Mouse (Mus musculus): ENCODE measurements around the gene T2. TPM values are rescaled to one million over a fixed set of nuclear protein-coding genes. Genes with fewer than 3 reads are reported as not detected.
A peak's percentile ranks its signal among the peaks of the same experiment; 100 is the strongest.
"Not testable (repeated sequence)": the region's sequence is repeated elsewhere in the genome, so short reads cannot be mapped to it uniquely, and the experiment has no call there.

The T2 gene
- polyA plus RNA-seq, 1 experiment from 2014 or later, result 0.46 TPM

- not testable (repeated sequence) for H3K4me1 ChIP-seq (ENCODE audit: control insufficient read depth, insufficient read depth, low read length); H3K27ac ChIP-seq (replicated peaks; ENCODE audit: low read depth, low read length); ATAC-seq (ENCODE audit: low read depth); H3K36me3 ChIP-seq (ENCODE audit: control insufficient read depth, insufficient read depth, low read length); H3K4me2 ChIP-seq (ENCODE audit: low read depth, low read length); H3K4me3 ChIP-seq (ENCODE audit: low read depth, low read length); H3K9me3 ChIP-seq (ENCODE audit: control insufficient read depth, low read length); DNase-seq (ENCODE audit: low spot score); H3K9ac ChIP-seq (ENCODE audit: low read depth, low read length)
- WGBS, result no CpG with 5 or more reads among the region's 5 CpGs
- H3K27me3 ChIP-seq (replicated peaks; ENCODE audit: control insufficient read depth, insufficient read depth, low read length), result peaks cover 38% of the 10 kb centered on the region
These were observed 18.6 kb upstream of the T2 start, which contains the start of gene Prr18 for GRCm38 (mm10) chr17:8337159-8337558. Gene Prr18 (plus strand): TSS chr17:8337459.

- peaks cover 6% of the 10 kb centered on the region for H3K4me1 ChIP-seq (ENCODE audit: control insufficient read depth, insufficient read depth, low read length)
- ATAC-seq (ENCODE audit: low read depth), result no peak
- DNase-seq (ENCODE audit: low spot score), result no peak
- 25% methylated on average over 8 of the region's 8 CpGs for WGBS
- H3K9me3 ChIP-seq (ENCODE audit: control insufficient read depth, low read length), result no peaks in the 10 kb centered on the region
- H3K27me3 ChIP-seq (replicated peaks; ENCODE audit: control insufficient read depth, insufficient read depth, low read length), result peaks cover 43% of the 10 kb centered on the region
- H3K27ac ChIP-seq (replicated peaks; ENCODE audit: low read depth, low read length), result no peak overlapping the region
- no peak overlapping the region; the same call in 1 of the 2 replicates for H3K9ac ChIP-seq (ENCODE audit: low read depth, low read length)
- peak overlapping the region; percentile 62 for H3K4me3 ChIP-seq (ENCODE audit: low read depth, low read length)
- H3K36me3 ChIP-seq (ENCODE audit: control insufficient read depth, insufficient read depth, low read length), result no peaks in the 10 kb centered on the region
- peak overlapping the region; percentile 100 for H3K4me2 ChIP-seq (ENCODE audit: low read depth, low read length)
These were observed 16.0 kb upstream of the T2 start for GRCm38 (mm10) chr17:8339666-8340374.

GRCm38 (mm10) chr17:8340407-8341359 is 15.1 kb upstream of the T2 start:
- Histone ChIP-seq H3K4me1 (ENCODE audit: control insufficient read depth, insufficient read depth, low read length) (peaks cover 6% of the 10 kb centered on the region), H3K9ac (ENCODE audit: low read depth, low read length) (peak overlapping the region; percentile 71), H3K4me3 (ENCODE audit: low read depth, low read length) (peak overlapping the region; percentile 62), H3K27ac (replicated peaks; ENCODE audit: low read depth, low read length) (no peak overlapping the region), H3K9me3 (ENCODE audit: control insufficient read depth, low read length) (no peaks in the 10 kb centered on the region), H3K4me2 (ENCODE audit: low read depth, low read length) (peak overlapping the region; percentile 100), H3K36me3 (ENCODE audit: control insufficient read depth, insufficient read depth, low read length) (no peaks in the 10 kb centered on the region), H3K27me3 (replicated peaks; ENCODE audit: control insufficient read depth, insufficient read depth, low read length) (peaks cover 43% of the 10 kb centered on the region)
- WGBS, result 0% methylated on average over 32 of the region's 92 CpGs
- DNase-seq (ENCODE audit: low spot score) (peak; percentile 40), ATAC-seq (ENCODE audit: low read depth) (peak; percentile 62)

- 27% methylated on average over 22 of the region's 46 CpGs for WGBS
- ATAC-seq (ENCODE audit: low read depth) (peak; percentile 22; the same call in 1 of the 2 replicates), DNase-seq (ENCODE audit: low spot score) (no peak)
- Histone ChIP-seq H3K36me3 (ENCODE audit: control insufficient read depth, insufficient read depth, low read length) (no peaks in the 10 kb centered on the region), H3K27me3 (replicated peaks; ENCODE audit: control insufficient read depth, insufficient read depth, low read length) (peaks cover 43% of the 10 kb centered on the region), H3K9ac (ENCODE audit: low read depth, low read length) (peak overlapping the region; percentile 71), H3K4me1 (ENCODE audit: control insufficient read depth, insufficient read depth, low read length) (peaks cover 6% of the 10 kb centered on the region), H3K4me3 (ENCODE audit: low read depth, low read length) (peak overlapping the region; percentile 62), H3K9me3 (ENCODE audit: control insufficient read depth, low read length) (no peaks in the 10 kb centered on the region), H3K4me2 (ENCODE audit: low read depth, low read length) (peak overlapping the region; percentile 100), H3K27ac (replicated peaks; ENCODE audit: low read depth, low read length) (no peak overlapping the region)
These were observed 14.3 kb upstream of the T2 start for GRCm38 (mm10) chr17:8341360-8341963.

- Histone ChIP-seq H3K9me3 (ENCODE audit: control insufficient read depth, low read length) (no peaks in the 10 kb centered on the region), H3K4me2 (ENCODE audit: low read depth, low read length) (no peak overlapping the region), H3K9ac (ENCODE audit: low read depth, low read length) (no peak overlapping the region), H3K27ac (replicated peaks; ENCODE audit: low read depth, low read length) (no peak overlapping the region), H3K4me3 (ENCODE audit: low read depth, low read length) (no peak overlapping the region), H3K27me3 (replicated peaks; ENCODE audit: control insufficient read depth, insufficient read depth, low read length) (peaks cover 43% of the 10 kb centered on the region), H3K4me1 (ENCODE audit: control insufficient read depth, insufficient read depth, low read length) (peaks cover 6% of the 10 kb centered on the region), H3K36me3 (ENCODE audit: control insufficient read depth, insufficient read depth, low read length) (no peaks in the 10 kb centered on the region)
- ATAC-seq (ENCODE audit: low read depth) (no peak), DNase-seq (ENCODE audit: low spot score) (no peak)
- 56% methylated on average over 5 of the region's 5 CpGs for WGBS
These were observed 13.1 kb upstream of the T2 start for GRCm38 (mm10) chr17:8342706-8343105.

- Histone ChIP-seq H3K27me3 (replicated peaks; ENCODE audit: control insufficient read depth, insufficient read depth, low read length) (peaks cover 42% of the 10 kb centered on the region), H3K27ac (replicated peaks; ENCODE audit: low read depth, low read length) (no peak overlapping the region)
- 52% methylated on average over 6 of the region's 6 CpGs for WGBS
These were observed 12.4 kb upstream of the T2 start for GRCm38 (mm10) chr17:8343416-8343815.

GRCm38 (mm10) chr17:8347765-8348285 is 8.0 kb upstream of the T2 start:
- Histone ChIP-seq H3K4me3 (ENCODE audit: low read depth, low read length) (no peak overlapping the region), H3K4me2 (ENCODE audit: low read depth, low read length) (no peak overlapping the region), H3K27ac (replicated peaks; ENCODE audit: low read depth, low read length) (no peak overlapping the region), H3K9ac (ENCODE audit: low read depth, low read length) (no peak overlapping the region), H3K4me1 (ENCODE audit: control insufficient read depth, insufficient read depth, low read length) (no peaks in the 10 kb centered on the region), H3K9me3 (ENCODE audit: control insufficient read depth, low read length) (no peaks in the 10 kb centered on the region), H3K27me3 (replicated peaks; ENCODE audit: control insufficient read depth, insufficient read depth, low read length) (no peaks in the 10 kb centered on the region), H3K36me3 (ENCODE audit: control insufficient read depth, insufficient read depth, low read length) (no peaks in the 10 kb centered on the region)
- WGBS, result 74% methylated on average over 5 of the region's 5 CpGs
- no peak for ATAC-seq (ENCODE audit: low read depth)
- DNase-seq (ENCODE audit: low spot score), result no peak

More at GRCm38 (mm10) chr17:8343416-8343815, 12.4 kb upstream of the T2 start:
- Histone ChIP-seq H3K4me2 (ENCODE audit: low read depth, low read length) (no peak overlapping the region), H3K4me3 (ENCODE audit: low read depth, low read length) (no peak overlapping the region), H3K4me1 (ENCODE audit: control insufficient read depth, insufficient read depth, low read length) (peaks cover 6% of the 10 kb centered on the region), H3K9me3 (ENCODE audit: control insufficient read depth, low read length) (no peaks in the 10 kb centered on the region), H3K9ac (ENCODE audit: low read depth, low read length) (no peak overlapping the region), H3K36me3 (ENCODE audit: control insufficient read depth, insufficient read depth, low read length) (no peaks in the 10 kb centered on the region)
- ATAC-seq (ENCODE audit: low read depth) (no peak), DNase-seq (ENCODE audit: low spot score) (no peak)

- Histone ChIP-seq H3K4me2 (ENCODE audit: low read depth, low read length) (no peak overlapping the region), H3K4me1 (ENCODE audit: control insufficient read depth, insufficient read depth, low read length) (no peaks in the 10 kb centered on the region), H3K9ac (ENCODE audit: low read depth, low read length) (no peak overlapping the region), H3K36me3 (ENCODE audit: control insufficient read depth, insufficient read depth, low read length) (no peaks in the 10 kb centered on the region), H3K4me3 (ENCODE audit: low read depth, low read length) (no peak overlapping the region), H3K9me3 (ENCODE audit: control insufficient read depth, low read length) (no peaks in the 10 kb centered on the region), H3K27ac (replicated peaks; ENCODE audit: low read depth, low read length) (no peak overlapping the region), H3K27me3 (replicated peaks; ENCODE audit: control insufficient read depth, insufficient read depth, low read length) (no peaks in the 10 kb centered on the region)
- DNase-seq (ENCODE audit: low spot score), result no peak
- WGBS, result 83% methylated on average over 4 of the region's 4 CpGs
- no peak for ATAC-seq (ENCODE audit: low read depth)
These were observed 6.9 kb upstream of the T2 start for GRCm38 (mm10) chr17:8348941-8349340.

Data from embryonic facial prominence, embryonic 14.5 days (tissue).